Mouse (Mus musculus): ENCODE results near the gene Tpx2. TPM values are rescaled to one million over a fixed set of nuclear protein-coding genes. Genes with fewer than 3 reads are reported as not detected.
A peak's percentile ranks its signal among the peaks of the same experiment; 100 is the strongest.

Gene Tpx2
- total and polyA plus RNA-seq, 3 experiments, result 16.7 to 257 (median 142) TPM

DNA sequence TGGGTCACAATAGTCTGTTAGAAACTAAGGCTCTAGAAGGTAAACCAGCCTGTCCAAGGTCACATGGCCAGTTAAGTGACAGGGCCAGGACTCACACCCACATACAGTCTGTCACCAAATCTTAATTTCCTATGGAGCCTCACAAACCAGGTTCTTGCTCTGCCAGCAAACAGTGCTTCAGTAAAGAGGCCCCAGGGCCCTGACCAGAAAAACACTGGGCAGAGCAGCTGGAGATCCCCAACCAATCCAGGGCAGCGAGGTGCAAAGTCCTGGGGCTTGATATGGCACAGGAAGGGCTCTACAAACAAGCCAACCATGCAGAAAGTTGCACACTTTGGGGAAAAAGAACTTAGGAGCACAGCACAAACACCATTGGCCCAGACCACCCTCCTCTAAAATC lies 19.2 kb upstream of the Tpx2 start:
- H3K9me3 ChIP-seq (replicated peaks), result no peaks in the 10 kb centered on the region
- peak overlapping the region; percentile 79; the same call in 1 of the 2 replicates for H3K4me3 ChIP-seq (ENCODE audit: low read depth, low read length)
- peaks cover 47% of the 10 kb centered on the region for H3K36me3 ChIP-seq (replicated peaks)
- TF ChIP-seq GATA2 (IDR thresholded peaks at IDR 0.05; ENCODE audit: borderline replicate concordance, low read depth, low read length) (no peak), CTCF (IDR thresholded peaks at IDR 0.05; ENCODE audit: low read depth, low read length) (no peak), TAL1 (conservative IDR thresholded peaks at IDR 0.05; ENCODE audit: low read depth, low read length) (no peak), POLR2AphosphoS5 (IDR thresholded peaks at IDR 0.05; ENCODE audit: insufficient replicate concordance, low read depth, low read length) (no peak), GATA1 (IDR thresholded peaks at IDR 0.05; ENCODE audit: borderline replicate concordance, low read length) (no peak)
- peaks cover 74% of the 10 kb centered on the region for H3K4me1 ChIP-seq (ENCODE audit: insufficient read depth, low read depth, low read length)
- DNase-seq (ENCODE audit: low spot score) (no peak), ATAC-seq (ENCODE audit: extremely low read depth, insufficient number of reproducible peaks, low FRiP score, poor library complexity, severe bottlenecking) (no peak)
- no peaks in the 10 kb centered on the region for H3K27me3 ChIP-seq (ENCODE audit: insufficient read depth, low read length)

DNA sequence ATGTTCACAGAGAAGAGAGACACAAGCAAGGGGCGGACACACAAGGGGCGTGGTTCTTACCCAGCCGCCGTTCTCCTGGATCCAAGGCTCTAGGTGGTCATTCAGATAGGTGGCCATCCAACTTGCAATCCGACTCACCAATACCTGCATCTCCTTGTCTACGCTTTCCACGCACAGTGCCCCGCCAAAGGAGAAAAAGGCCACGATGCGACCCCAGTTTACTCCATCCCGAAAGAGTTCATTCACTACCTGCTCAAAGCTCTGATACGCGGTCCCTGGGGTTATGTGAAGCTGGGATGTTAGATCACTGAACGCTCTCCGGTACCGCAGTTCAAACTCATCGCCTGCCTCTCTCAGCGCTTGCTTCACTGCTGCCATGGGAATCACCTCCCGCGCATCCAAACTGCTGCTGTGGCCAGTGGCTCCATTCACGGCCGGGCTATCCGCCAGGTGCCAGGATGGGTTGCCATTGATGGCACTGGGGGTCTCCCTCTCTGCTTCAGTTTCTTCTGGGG lies 18.3 kb upstream of the Tpx2 start:
- Histone ChIP-seq H3K4me3 (ENCODE audit: low read depth, low read length) (peak overlapping the region; percentile 79), H3K4me1 (ENCODE audit: insufficient read depth, low read depth, low read length) (peaks cover 65% of the 10 kb centered on the region), H3K9me3 (replicated peaks) (no peaks in the 10 kb centered on the region), H3K36me3 (replicated peaks) (peaks cover 42% of the 10 kb centered on the region), H3K27me3 (ENCODE audit: insufficient read depth, low read length) (no peaks in the 10 kb centered on the region)
- TF ChIP-seq POLR2AphosphoS5 (IDR thresholded peaks at IDR 0.05; ENCODE audit: insufficient replicate concordance, low read depth, low read length) (no peak), CTCF (IDR thresholded peaks at IDR 0.05; ENCODE audit: low read depth, low read length) (no peak), TAL1 (conservative IDR thresholded peaks at IDR 0.05; ENCODE audit: low read depth, low read length) (no peak), GATA2 (IDR thresholded peaks at IDR 0.05; ENCODE audit: borderline replicate concordance, low read depth, low read length) (no peak), GATA1 (IDR thresholded peaks at IDR 0.05; ENCODE audit: borderline replicate concordance, low read length) (no peak)
- DNase-seq (ENCODE audit: low spot score) (no peak), ATAC-seq (ENCODE audit: extremely low read depth, insufficient number of reproducible peaks, low FRiP score, poor library complexity, severe bottlenecking) (no peak)

DNA sequence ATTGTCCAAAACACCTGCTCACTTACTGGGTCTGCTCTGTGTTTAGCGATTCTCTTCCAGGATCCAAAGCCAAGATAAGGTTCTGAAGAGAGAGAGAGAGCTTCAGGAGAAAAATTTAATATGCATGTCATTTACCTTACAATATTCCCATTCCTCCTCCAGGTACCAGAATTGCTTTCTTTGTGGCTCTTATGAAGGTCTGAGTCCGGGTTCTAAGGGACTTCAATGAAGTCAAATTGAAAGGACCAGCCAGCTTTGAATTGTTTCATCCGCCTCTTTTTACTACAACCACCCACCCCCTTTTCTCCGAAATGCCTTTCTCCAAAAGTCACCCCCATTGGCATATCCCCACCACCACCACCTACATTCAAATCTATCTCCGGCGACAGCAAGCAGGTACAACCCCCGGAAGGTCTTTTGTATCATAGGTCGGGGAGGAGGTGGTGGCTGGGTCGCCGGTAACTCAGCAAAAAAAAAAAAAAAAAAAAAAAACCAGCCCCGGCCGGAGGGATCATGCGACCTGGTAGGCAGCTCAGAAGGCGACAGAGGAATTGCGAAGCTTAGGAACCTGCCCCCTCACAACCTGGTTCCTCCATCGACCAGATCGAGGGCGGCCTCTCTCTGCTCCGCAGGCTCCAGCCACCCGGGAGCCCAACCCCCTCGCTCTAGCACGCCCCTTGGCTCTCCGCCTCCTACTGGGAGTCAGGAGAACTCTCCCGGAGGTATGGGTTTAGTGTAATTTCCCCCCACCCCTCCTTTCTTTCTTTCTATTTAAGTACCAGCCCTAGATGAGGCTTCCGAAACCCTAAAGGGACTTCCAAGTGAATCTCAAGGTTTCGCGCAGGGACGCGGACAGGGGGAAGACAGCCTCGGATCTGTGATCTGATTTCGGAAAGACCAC lies 17.5 kb upstream of the Tpx2 start:
- peaks cover 56% of the 10 kb centered on the region for H3K4me1 ChIP-seq (ENCODE audit: insufficient read depth, low read depth, low read length)
- peak; percentile 87 for DNase-seq (ENCODE audit: low spot score)
- no peaks in the 10 kb centered on the region for H3K27me3 ChIP-seq (ENCODE audit: insufficient read depth, low read length)
- H3K9me3 ChIP-seq (replicated peaks), result no peaks in the 10 kb centered on the region
- H3K4me3 ChIP-seq (ENCODE audit: low read depth, low read length), result peak overlapping the region; percentile 79
- peak; percentile 69 for ATAC-seq (ENCODE audit: extremely low read depth, insufficient number of reproducible peaks, low FRiP score, poor library complexity, severe bottlenecking)
- peak; percentile 21; the same call in 1 of the 2 replicates for TF ChIP-seq CTCF (IDR thresholded peaks at IDR 0.05; ENCODE audit: low read depth, low read length)
- no peak for TF ChIP-seq POLR2AphosphoS5 (IDR thresholded peaks at IDR 0.05; ENCODE audit: insufficient replicate concordance, low read depth, low read length)
- peaks cover 40% of the 10 kb centered on the region for H3K36me3 ChIP-seq (replicated peaks)

DNA sequence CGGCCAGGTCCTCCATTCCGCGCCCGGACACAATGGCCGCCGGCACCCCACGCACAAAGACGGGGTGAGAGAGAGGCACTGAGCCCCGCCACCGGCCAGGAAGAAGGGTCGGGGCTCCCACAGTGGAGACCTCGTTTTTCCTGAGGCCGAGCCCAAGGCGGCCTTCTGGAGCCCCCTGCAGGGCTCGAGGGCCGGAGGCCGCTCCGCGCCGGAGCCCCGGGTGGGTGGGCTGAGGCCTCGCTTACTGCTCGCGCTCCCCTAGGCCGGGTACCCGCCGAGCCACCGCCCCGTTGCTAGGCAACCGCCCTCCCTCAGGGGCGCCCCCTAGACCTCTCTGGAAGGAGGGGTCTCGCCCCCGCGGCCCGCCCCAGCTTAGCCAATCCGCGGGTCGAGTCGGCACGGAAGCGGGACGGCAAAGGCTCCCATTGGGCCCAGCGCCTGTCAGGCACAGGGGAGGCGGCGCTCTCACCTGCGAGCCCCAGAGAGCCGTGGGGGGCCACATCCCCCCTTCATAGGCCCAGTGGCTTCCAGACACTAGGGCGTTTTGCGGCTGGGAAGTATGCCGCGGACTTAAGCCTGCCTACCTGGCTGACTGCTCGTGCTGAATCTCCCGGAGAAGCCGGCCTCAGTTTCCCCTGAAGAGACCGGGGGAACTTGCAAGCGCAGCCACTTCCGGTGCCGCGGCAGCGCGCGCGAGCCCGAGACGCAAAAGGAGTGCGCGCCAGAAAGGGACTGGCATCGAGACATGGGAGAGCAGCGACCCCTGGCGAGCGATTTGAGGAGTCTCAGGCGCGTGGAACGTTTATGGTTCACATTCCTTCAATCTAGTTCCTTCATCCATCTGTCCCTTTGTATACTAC lies 16.5 kb upstream of the Tpx2 start, which contains the start of gene Bcl2l1:
Gene Bcl2l1 (minus strand): TSS at position 710 of the 860 bp plus-strand sequence.
- no peak for TF ChIP-seq GATA1 (IDR thresholded peaks at IDR 0.05; ENCODE audit: borderline replicate concordance, low read length)
- TF ChIP-seq CTCF (IDR thresholded peaks at IDR 0.05; ENCODE audit: low read depth, low read length), result peak; percentile 81
- TF ChIP-seq GATA2 (IDR thresholded peaks at IDR 0.05; ENCODE audit: borderline replicate concordance, low read depth, low read length), result no peak
- TF ChIP-seq POLR2AphosphoS5 (IDR thresholded peaks at IDR 0.05; ENCODE audit: insufficient replicate concordance, low read depth, low read length), result no peak
- H3K4me3 ChIP-seq (ENCODE audit: low read depth, low read length), result peak within 1 kb of the TSS; percentile 79
- peak; percentile 87 for ATAC-seq (ENCODE audit: extremely low read depth, insufficient number of reproducible peaks, low FRiP score, poor library complexity, severe bottlenecking)
- no peaks in the 10 kb centered on the region for H3K27me3 ChIP-seq (ENCODE audit: insufficient read depth, low read length)
- no peaks in the 10 kb centered on the region for H3K9me3 ChIP-seq (replicated peaks)
- peak; percentile 100 for DNase-seq (ENCODE audit: low spot score)
- H3K4me1 ChIP-seq (ENCODE audit: insufficient read depth, low read depth, low read length), result peaks cover 46% of the 10 kb centered on the region
- H3K36me3 ChIP-seq (replicated peaks), result peaks cover 34% of the 10 kb centered on the region

DNA sequence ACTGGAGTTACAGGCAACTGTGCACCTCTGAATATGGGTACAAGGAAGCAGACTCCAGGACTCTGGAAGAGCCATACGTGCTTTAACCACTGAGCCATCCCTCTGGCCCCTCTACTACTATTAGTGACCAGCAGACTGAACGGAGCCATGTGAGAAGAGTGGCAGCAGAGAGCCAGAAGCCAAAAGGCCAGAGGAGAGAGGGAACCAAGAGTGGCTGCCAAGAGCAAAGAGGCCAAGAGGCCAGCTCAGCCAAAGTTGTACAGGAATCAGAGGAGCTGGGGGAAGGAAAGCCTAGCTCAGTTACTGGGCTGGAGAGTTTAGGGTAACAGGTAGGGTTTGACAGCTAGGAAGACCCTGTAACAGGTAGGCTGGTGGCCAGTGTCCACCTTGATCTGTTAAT lies 8.5 kb upstream of the Tpx2 start:
- Histone ChIP-seq H3K4me1 (ENCODE audit: insufficient read depth, low read depth, low read length) (no peaks in the 10 kb centered on the region; the same call in 1 of the 2 replicates), H3K9me3 (replicated peaks) (no peaks in the 10 kb centered on the region), H3K27me3 (ENCODE audit: insufficient read depth, low read length) (no peaks in the 10 kb centered on the region), H3K36me3 (replicated peaks) (no peaks in the 10 kb centered on the region), H3K4me3 (ENCODE audit: low read depth, low read length) (no peak overlapping the region)
- no peak for TF ChIP-seq GATA2 (IDR thresholded peaks at IDR 0.05; ENCODE audit: borderline replicate concordance, low read depth, low read length)
- TF ChIP-seq CTCF (IDR thresholded peaks at IDR 0.05; ENCODE audit: low read depth, low read length), result no peak
- no peak for ATAC-seq (ENCODE audit: extremely low read depth, insufficient number of reproducible peaks, low FRiP score, poor library complexity, severe bottlenecking)
- DNase-seq (ENCODE audit: low spot score), result no peak

DNA sequence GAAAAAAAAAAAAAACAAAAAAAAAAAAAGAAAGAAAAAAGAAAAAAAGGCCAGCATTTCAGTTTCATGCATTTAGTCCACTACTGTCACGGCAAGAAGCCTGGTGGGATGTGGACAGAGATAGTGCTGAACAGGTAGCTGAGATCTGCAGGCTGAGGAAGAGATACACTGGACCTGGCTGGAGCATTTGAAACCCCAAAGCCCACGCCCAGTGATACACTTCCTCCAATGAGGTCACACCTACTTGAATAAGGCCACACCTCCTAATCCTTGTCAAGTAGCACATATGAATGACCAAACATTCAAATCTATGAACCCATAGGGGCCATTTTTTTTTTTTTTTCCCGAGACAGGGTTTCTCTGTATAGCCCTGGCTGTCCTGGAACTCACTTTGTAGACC lies 5.0 kb upstream of the Tpx2 start:
- Histone ChIP-seq H3K27me3 (ENCODE audit: insufficient read depth, low read length) (no peaks in the 10 kb centered on the region), H3K4me1 (ENCODE audit: insufficient read depth, low read depth, low read length) (peaks cover 6% of the 10 kb centered on the region; the same call in 1 of the 2 replicates), H3K9me3 (replicated peaks) (no peaks in the 10 kb centered on the region), H3K4me3 (ENCODE audit: low read depth, low read length) (no peak overlapping the region), H3K36me3 (replicated peaks) (no peaks in the 10 kb centered on the region)
- TF ChIP-seq POLR2AphosphoS5 (IDR thresholded peaks at IDR 0.05; ENCODE audit: insufficient replicate concordance, low read depth, low read length), result no peak
- no peak for TF ChIP-seq GATA2 (IDR thresholded peaks at IDR 0.05; ENCODE audit: borderline replicate concordance, low read depth, low read length)
- TF ChIP-seq TAL1 (conservative IDR thresholded peaks at IDR 0.05; ENCODE audit: low read depth, low read length), result no peak
- no peak for TF ChIP-seq GATA1 (IDR thresholded peaks at IDR 0.05; ENCODE audit: borderline replicate concordance, low read length)
- no peak for TF ChIP-seq CTCF (IDR thresholded peaks at IDR 0.05; ENCODE audit: low read depth, low read length)
- ATAC-seq (ENCODE audit: extremely low read depth, insufficient number of reproducible peaks, low FRiP score, poor library complexity, severe bottlenecking) (no peak), DNase-seq (ENCODE audit: low spot score) (no peak)
